Mouse (Mus musculus): Measurements from ENCODE around the gene Ntrk2.

DNA sequence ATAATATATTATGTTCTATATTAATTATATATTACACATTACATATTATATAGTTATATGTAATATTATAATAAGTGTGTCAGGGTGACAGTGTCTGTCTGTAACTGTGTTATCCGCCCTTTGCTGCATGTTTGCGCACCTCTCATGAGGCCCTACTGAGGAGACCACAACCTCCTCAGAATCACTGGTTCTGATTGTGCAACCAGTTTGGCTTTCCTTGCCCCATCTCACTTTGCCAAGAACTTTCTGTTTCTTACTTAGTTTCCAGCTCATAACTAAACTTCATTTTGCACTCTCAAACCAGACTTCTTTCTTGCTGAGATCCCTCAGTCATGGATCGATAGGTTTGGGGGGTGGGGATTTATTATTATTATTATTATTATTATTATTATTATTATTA, 120.8 kb downstream of the Ntrk2 start:
- TF ChIP-seq CTCF (IDR thresholded peaks at IDR 0.05; ENCODE audit: borderline replicate concordance, extremely low read depth, insufficient read depth, insufficient read length) (no peak), POLR2A (IDR thresholded peaks at IDR 0.05; ENCODE audit: borderline replicate concordance, extremely low read depth, insufficient read depth, insufficient read length, poor library complexity, severe bottlenecking) (no peak)
